Mouse (Mus musculus): ENCODE data around the gene Rbm42. TPM values are rescaled to one million over a fixed set of nuclear protein-coding genes. Genes with fewer than 3 reads are reported as not detected.

Gene Rbm42
- polyA plus RNA-seq, 1 experiment, result 46.1 TPM

Other genes starting within 250 kb of the Rbm42 start
- 156 and 182 TPM in 2 replicates for gene Tyrobp, start 236.6 kb downstream of the Rbm42 start, polyA plus RNA-seq (2012; rRNA removed)
- gene Hcst, start 230.5 kb downstream of the Rbm42 start, polyA plus RNA-seq (2012; rRNA removed), result 6.8 and 10.8 TPM in 2 replicates
- 1.8 and 2.6 TPM in 2 replicates for gene Nfkbid, start 228.6 kb downstream of the Rbm42 start, polyA plus RNA-seq (2012; rRNA removed)
- 2.5 and 5.4 TPM in 2 replicates for gene Aplp1, start 204.8 kb downstream of the Rbm42 start, polyA plus RNA-seq (2012; rRNA removed)
- not detected in 2 replicates for gene Kirrel2, start 192.6 kb downstream of the Rbm42 start, polyA plus RNA-seq (2012; rRNA removed)
- gene Nphs1, start 192.0 kb downstream of the Rbm42 start, polyA plus RNA-seq (2012; rRNA removed), result not detected in 2 replicates
- 0.19 and 0.20 TPM in 2 replicates for gene Prodh2, start 156.7 kb downstream of the Rbm42 start, polyA plus RNA-seq (2012; rRNA removed)
- 9.3 and 13.5 TPM in 2 replicates for gene Arhgap33, start 115.3 kb downstream of the Rbm42 start, polyA plus RNA-seq (2012; rRNA removed)
- gene Hspb6, start 98.1 kb downstream of the Rbm42 start, polyA plus RNA-seq (2012; rRNA removed), result 68.9 and 72.1 TPM in 2 replicates
- 13.3 and 13.9 TPM in 2 replicates for gene Proser3, start 98.0 kb downstream of the Rbm42 start, polyA plus RNA-seq (2012; rRNA removed)
- 28.9 and 31.8 TPM in 2 replicates for gene Lin37, start 90.5 kb downstream of the Rbm42 start, polyA plus RNA-seq (2012; rRNA removed)
- gene U2af1l4, start 87.0 kb downstream of the Rbm42 start, polyA plus RNA-seq (2012; rRNA removed), result 46.8 and 55.9 TPM in 2 replicates
- gene Gm49396, start 87.0 kb downstream of the Rbm42 start, polyA plus RNA-seq (2012; rRNA removed), result 1.4 and 1.6 TPM in 2 replicates
- gene Psenen, start 86.7 kb downstream of the Rbm42 start, polyA plus RNA-seq (2012; rRNA removed), result 134 and 146 TPM in 2 replicates
- gene Igflr1, start 84.9 kb downstream of the Rbm42 start, polyA plus RNA-seq (2012; rRNA removed), result 4.0 and 5.0 TPM in 2 replicates
- 37.4 and 45.6 TPM in 2 replicates for gene Kmt2b, start 61.6 kb downstream of the Rbm42 start, polyA plus RNA-seq (2012; rRNA removed)
- gene Zbtb32, start 51.4 kb downstream of the Rbm42 start, polyA plus RNA-seq (2012; rRNA removed), result 1.8 and 2.1 TPM in 2 replicates
- gene Upk1a, start 37.5 kb downstream of the Rbm42 start, polyA plus RNA-seq (2012; rRNA removed), result 128 and 176 TPM in 2 replicates
- 518 and 792 TPM in 2 replicates for gene Cox6b1, start 24.2 kb downstream of the Rbm42 start, polyA plus RNA-seq (2012; rRNA removed)
- not detected in 2 replicates for gene Etv2, start 14.5 kb downstream of the Rbm42 start, polyA plus RNA-seq (2012; rRNA removed)
- 8.6 and 9.7 TPM in 2 replicates for gene Haus5, start 14.7 kb upstream of the Rbm42 start, polyA plus RNA-seq (2012; rRNA removed)
- gene Pmis2, start 21.3 kb upstream of the Rbm42 start, polyA plus RNA-seq (2012; rRNA removed), result 0.41 and 0.46 TPM in 2 replicates
- 0.66 and 1.5 TPM in 2 replicates for gene 2200002J24Rik, start 48.6 kb upstream of the Rbm42 start, polyA plus RNA-seq (2012; rRNA removed)
- gene Atp4a, start 61.9 kb upstream of the Rbm42 start, polyA plus RNA-seq (2012; rRNA removed), result 80.5 and 104 TPM in 2 replicates
- 216 and 270 TPM in 2 replicates for gene Tmem147, start 79.2 kb upstream of the Rbm42 start, polyA plus RNA-seq (2012; rRNA removed)
- 22.6 and 32.2 TPM in 2 replicates for gene Gapdhs, start 93.4 kb upstream of the Rbm42 start, polyA plus RNA-seq (2012; rRNA removed)
- 3.8 and 4.7 TPM in 2 replicates for gene Sbsn, start 101.2 kb upstream of the Rbm42 start, polyA plus RNA-seq (2012; rRNA removed)
- 11.1 and 17.7 TPM in 2 replicates for gene Dmkn, start 113.4 kb upstream of the Rbm42 start, polyA plus RNA-seq (2012; rRNA removed)
- gene Krtdap, start 137.6 kb upstream of the Rbm42 start, polyA plus RNA-seq (2012; rRNA removed), result 1.5 TPM in 1 of 2 replicates, not detected in the other
- 45.9 and 62.5 TPM in 2 replicates for gene Ffar2, start 173.5 kb upstream of the Rbm42 start, polyA plus RNA-seq (2012; rRNA removed)
- not detected in 2 replicates for gene Ffar3, start 205.9 kb upstream of the Rbm42 start, polyA plus RNA-seq (2012; rRNA removed)
- gene Ffar1, start 211.2 kb upstream of the Rbm42 start, polyA plus RNA-seq (2012; rRNA removed), result 0.04 and 0.05 TPM in 2 replicates
- 0.81 and 1.1 TPM in 2 replicates for gene Cd22, start 230.0 kb upstream of the Rbm42 start, polyA plus RNA-seq (2012; rRNA removed)